Mouse (Mus musculus) erythroblast, adult 5-6 weeks (primary cell): ENCODE data around the gene Shc4. TPM values are rescaled to one million over a fixed set of nuclear protein-coding genes. Genes with fewer than 3 reads are reported as not detected.

Experiments
- ATAC-seq: replicated peaks from 2 replicates; pipeline ENCODE4 v1.8.0; 2016; ENCODE audit warnings: moderate number of reproducible peaks, mild to moderate bottlenecking, moderate TSS enrichment, inconsistent platforms; ENCODE audit not compliant: poor library complexity, low FRiP score, severe bottlenecking
- total RNA-seq, 2 experiments: library from RNA; stranded (forward) in 1 of 2; stranded (reverse) in 1 of 2; fragments of 150-400 nt in 1 of 2; fragments of 200-764, 138-1000 nt in 1 of 2; gene quantifications; 2 replicates each; pipeline versions ENCODE4 v1.2.3 to v1.2.4; 2015 to 2017; ENCODE audit warnings: low replicate concordance in 2 of 2

The Shc4 gene
- total RNA-seq, 2 experiments from 2014 or later, result 0.38 to 2.7 TPM

- ATAC-seq, result no peak
Measured at GRCm38 (mm10) chr2:125591895-125592294, 132.1 kb downstream of the Shc4 start.

- ATAC-seq, result no peak
Measured at GRCm38 (mm10) chr2:125589287-125589686, 134.7 kb downstream of the Shc4 start.

- no peak for ATAC-seq
Measured at GRCm38 (mm10) chr2:125581081-125581480, 142.9 kb downstream of the Shc4 start.

- no peak for ATAC-seq
Measured at GRCm38 (mm10) chr2:125577670-125578069, 146.3 kb downstream of the Shc4 start.

Other genes with a start within 250 kb of the Shc4 start
- gene Gm9913, start 219.1 kb downstream of the Shc4 start, total RNA-seq (2015; ENCODE audit: low replicate concordance), result not detected in 2 replicates
- not detected in 2 replicates for gene Gm9913, start 219.1 kb downstream of the Shc4 start, total RNA-seq (2017; ENCODE audit: low replicate concordance)
- 0.42 TPM in 1 of 2 replicates, not detected in the other for gene Fbn1, start 216.2 kb downstream of the Shc4 start, total RNA-seq (2015; ENCODE audit: low replicate concordance)
- gene Fbn1, start 216.2 kb downstream of the Shc4 start, total RNA-seq (2017; ENCODE audit: low replicate concordance), result 0.70 TPM in 1 of 2 replicates, not detected in the other
- gene Cep152, start 99.0 kb downstream of the Shc4 start, total RNA-seq (2015; ENCODE audit: low replicate concordance), result 2.1 and 3.8 TPM in 2 replicates
- 11.1 and 18.4 TPM in 2 replicates for gene Cep152, start 99.0 kb downstream of the Shc4 start, total RNA-seq (2017; ENCODE audit: low replicate concordance)
- gene Eid1, start 51.1 kb downstream of the Shc4 start, total RNA-seq (2015; ENCODE audit: low replicate concordance), result 32.4 and 46.3 TPM in 2 replicates
- 39.1 and 39.9 TPM in 2 replicates for gene Eid1, start 51.1 kb downstream of the Shc4 start, total RNA-seq (2017; ENCODE audit: low replicate concordance)
- 10.9 and 12.5 TPM in 2 replicates for gene Secisbp2l, start 58.7 kb upstream of the Shc4 start, total RNA-seq (2015; ENCODE audit: low replicate concordance)
- 30.2 and 31.2 TPM in 2 replicates for gene Secisbp2l, start 58.7 kb upstream of the Shc4 start, total RNA-seq (2017; ENCODE audit: low replicate concordance)
- 5.0 and 10.7 TPM in 2 replicates for gene Galk2, start 135.0 kb upstream of the Shc4 start, total RNA-seq (2015; ENCODE audit: low replicate concordance)
- 2.9 and 7.2 TPM in 2 replicates for gene Galk2, start 135.0 kb upstream of the Shc4 start, total RNA-seq (2017; ENCODE audit: low replicate concordance)
- gene Cops2, start 135.0 kb upstream of the Shc4 start, total RNA-seq (2015; ENCODE audit: low replicate concordance), result 39.5 and 64.4 TPM in 2 replicates
- gene Cops2, start 135.0 kb upstream of the Shc4 start, total RNA-seq (2017; ENCODE audit: low replicate concordance), result 51.2 and 78.9 TPM in 2 replicates